Mouse (Mus musculus): ENCODE results near the gene Scn8a. TPM values are rescaled to one million over a fixed set of nuclear protein-coding genes. Genes with fewer than 3 reads are reported as not detected.

Gene Scn8a
- polyA plus RNA-seq, 1 experiment from 2014 or later, result 6.8 TPM

DNA sequence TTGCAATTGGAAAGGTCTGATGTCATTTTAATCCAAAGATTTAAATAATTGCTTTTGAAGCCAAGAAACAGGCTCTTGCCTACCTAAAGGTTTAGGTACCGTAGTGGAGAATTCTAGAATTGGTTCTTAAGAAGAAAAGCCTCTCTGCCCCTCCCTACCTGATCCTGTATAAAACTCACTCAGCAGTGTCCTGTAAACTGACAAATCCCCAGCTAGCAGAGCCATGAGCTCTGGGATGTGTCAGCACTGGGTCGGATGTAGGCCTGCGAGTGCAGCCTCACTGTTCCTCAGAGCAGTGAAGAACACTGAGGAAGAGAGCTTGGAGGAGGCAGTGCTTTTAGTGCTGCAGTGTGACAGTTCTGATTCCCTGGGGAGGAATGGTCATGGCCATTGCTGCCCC, 134.9 kb downstream of the Scn8a start:
- peaks cover 8% of the 10 kb centered on the region; the same call in 1 of the 2 replicates for H3K36me3 ChIP-seq (ENCODE audit: control insufficient read depth, insufficient read depth, low read length)

GRCm38 (mm10) chr15:101005717-101006116, 136.1 kb downstream of the Scn8a start:
- Histone ChIP-seq H3K27me3 (replicated peaks; ENCODE audit: control insufficient read depth, insufficient read depth, low read length) (no peaks in the 10 kb centered on the region), H3K9me3 (replicated peaks; ENCODE audit: control insufficient read depth, low read length) (no peaks in the 10 kb centered on the region), H3K4me3 (ENCODE audit: low read depth, low read length) (no peak overlapping the region), H3K36me3 (ENCODE audit: control insufficient read depth, insufficient read depth, low read length) (peaks cover 8% of the 10 kb centered on the region), H3K9ac (ENCODE audit: low read length) (no peak overlapping the region), H3K4me2 (ENCODE audit: low read length) (no peak overlapping the region), H3K27ac (ENCODE audit: low read depth, low read length) (no peak overlapping the region), H3K4me1 (ENCODE audit: control insufficient read depth, insufficient read depth, low read length) (peaks cover 5% of the 10 kb centered on the region)
- ATAC-seq (no peak), DNase-seq (ENCODE audit: low spot score) (no peak)
- 88% methylated on average over 8 of the region's 8 CpGs for WGBS

More for the DNA sequence above, 134.9 kb downstream of the Scn8a start:
- Histone ChIP-seq H3K9me3 (replicated peaks; ENCODE audit: control insufficient read depth, low read length) (no peaks in the 10 kb centered on the region), H3K4me3 (ENCODE audit: low read depth, low read length) (no peak overlapping the region), H3K27me3 (replicated peaks; ENCODE audit: control insufficient read depth, insufficient read depth, low read length) (no peaks in the 10 kb centered on the region), H3K4me1 (ENCODE audit: control insufficient read depth, insufficient read depth, low read length) (peaks cover 5% of the 10 kb centered on the region), H3K9ac (ENCODE audit: low read length) (no peak overlapping the region), H3K4me2 (ENCODE audit: low read length) (no peak overlapping the region), H3K27ac (ENCODE audit: low read depth, low read length) (no peak overlapping the region)
- no peak for DNase-seq (ENCODE audit: low spot score)
- no peak for ATAC-seq
- WGBS, result 40% methylated on average over 3 of the region's 3 CpGs

GRCm38 (mm10) chr15:101006251-101007040, 136.8 kb downstream of the Scn8a start:
- DNase-seq (ENCODE audit: low spot score), result peak; percentile 48

GRCm38 (mm10) chr15:101007236-101007635, 137.6 kb downstream of the Scn8a start:
- H3K9ac ChIP-seq (ENCODE audit: low read length), result no peak overlapping the region
- WGBS, result 76% methylated on average over 7 of the region's 7 CpGs
- H3K4me1 ChIP-seq (ENCODE audit: control insufficient read depth, insufficient read depth, low read length), result peaks cover 5% of the 10 kb centered on the region
- DNase-seq (ENCODE audit: low spot score) (no peak), ATAC-seq (no peak)
- H3K36me3 ChIP-seq (ENCODE audit: control insufficient read depth, insufficient read depth, low read length), result peaks cover 6% of the 10 kb centered on the region
- no peak overlapping the region for H3K4me3 ChIP-seq (ENCODE audit: low read depth, low read length)
- no peaks in the 10 kb centered on the region for H3K27me3 ChIP-seq (replicated peaks; ENCODE audit: control insufficient read depth, insufficient read depth, low read length)
- peak overlapping the region; percentile 43 for H3K4me2 ChIP-seq (ENCODE audit: low read length)
- no peaks in the 10 kb centered on the region for H3K9me3 ChIP-seq (replicated peaks; ENCODE audit: control insufficient read depth, low read length)
- H3K27ac ChIP-seq (ENCODE audit: low read depth, low read length), result no peak overlapping the region

More at GRCm38 (mm10) chr15:101006251-101007040, 136.8 kb downstream of the Scn8a start:
- Histone ChIP-seq H3K36me3 (ENCODE audit: control insufficient read depth, insufficient read depth, low read length) (peaks cover 8% of the 10 kb centered on the region), H3K4me2 (ENCODE audit: low read length) (peak overlapping the region; percentile 43), H3K27me3 (replicated peaks; ENCODE audit: control insufficient read depth, insufficient read depth, low read length) (no peaks in the 10 kb centered on the region), H3K4me3 (ENCODE audit: low read depth, low read length) (peak overlapping the region; percentile 17), H3K9me3 (replicated peaks; ENCODE audit: control insufficient read depth, low read length) (no peaks in the 10 kb centered on the region), H3K27ac (ENCODE audit: low read depth, low read length) (no peak overlapping the region), H3K9ac (ENCODE audit: low read length) (peak overlapping the region; percentile 25; the same call in 1 of the 2 replicates), H3K4me1 (ENCODE audit: control insufficient read depth, insufficient read depth, low read length) (peaks cover 5% of the 10 kb centered on the region)
- WGBS, result 15% methylated on average over 14 of the region's 15 CpGs
- ATAC-seq, result peak; percentile 76; the same call in 1 of the 2 replicates

GRCm38 (mm10) chr15:101008386-101009010, 138.8 kb downstream of the Scn8a start:
- WGBS, result 75% methylated on average over 14 of the region's 14 CpGs
- Histone ChIP-seq H3K4me1 (ENCODE audit: control insufficient read depth, insufficient read depth, low read length) (peaks cover 5% of the 10 kb centered on the region), H3K36me3 (ENCODE audit: control insufficient read depth, insufficient read depth, low read length) (peaks cover 8% of the 10 kb centered on the region), H3K4me2 (ENCODE audit: low read length) (no peak overlapping the region), H3K9ac (ENCODE audit: low read length) (no peak overlapping the region), H3K27me3 (replicated peaks; ENCODE audit: control insufficient read depth, insufficient read depth, low read length) (no peaks in the 10 kb centered on the region), H3K27ac (ENCODE audit: low read depth, low read length) (no peak overlapping the region), H3K9me3 (replicated peaks; ENCODE audit: control insufficient read depth, low read length) (no peaks in the 10 kb centered on the region), H3K4me3 (ENCODE audit: low read depth, low read length) (no peak overlapping the region)
- DNase-seq (ENCODE audit: low spot score) (peak; percentile 58), ATAC-seq (no peak; the same call in 1 of the 2 replicates)

- no peak overlapping the region for H3K4me3 ChIP-seq (ENCODE audit: low read depth, low read length)
- no peaks in the 10 kb centered on the region for H3K9me3 ChIP-seq (replicated peaks; ENCODE audit: control insufficient read depth, low read length)
- H3K27me3 ChIP-seq (replicated peaks; ENCODE audit: control insufficient read depth, insufficient read depth, low read length), result no peaks in the 10 kb centered on the region
- 94% methylated on average over 6 of the region's 6 CpGs for WGBS
- ATAC-seq (no peak), DNase-seq (ENCODE audit: low spot score) (no peak)
- no peak overlapping the region for H3K27ac ChIP-seq (ENCODE audit: low read depth, low read length)
- no peak overlapping the region for H3K4me2 ChIP-seq (ENCODE audit: low read length)
- peaks cover 5% of the 10 kb centered on the region for H3K4me1 ChIP-seq (ENCODE audit: control insufficient read depth, insufficient read depth, low read length)
- no peak overlapping the region for H3K9ac ChIP-seq (ENCODE audit: low read length)
- H3K36me3 ChIP-seq (ENCODE audit: control insufficient read depth, insufficient read depth, low read length), result peaks cover 27% of the 10 kb centered on the region
Observed at GRCm38 (mm10) chr15:101011352-101011751, 141.7 kb downstream of the Scn8a start.

GRCm38 (mm10) chr15:101028960-101029359, 159.3 kb downstream of the Scn8a start:
- Histone ChIP-seq H3K27ac (ENCODE audit: low read depth, low read length) (no peak overlapping the region), H3K9ac (ENCODE audit: low read length) (no peak overlapping the region), H3K4me1 (ENCODE audit: control insufficient read depth, insufficient read depth, low read length) (no peaks in the 10 kb centered on the region), H3K36me3 (ENCODE audit: control insufficient read depth, insufficient read depth, low read length) (peaks cover 13% of the 10 kb centered on the region), H3K9me3 (replicated peaks; ENCODE audit: control insufficient read depth, low read length) (no peaks in the 10 kb centered on the region), H3K4me2 (ENCODE audit: low read length) (no peak overlapping the region), H3K27me3 (replicated peaks; ENCODE audit: control insufficient read depth, insufficient read depth, low read length) (no peaks in the 10 kb centered on the region), H3K4me3 (ENCODE audit: low read depth, low read length) (no peak overlapping the region)
- ATAC-seq (no peak), DNase-seq (ENCODE audit: low spot score) (no peak)
- WGBS, result 63% methylated on average over 2 of the region's 2 CpGs

- Histone ChIP-seq H3K4me3 (ENCODE audit: low read depth, low read length) (no peak overlapping the region), H3K27me3 (replicated peaks; ENCODE audit: control insufficient read depth, insufficient read depth, low read length) (peaks cover 9% of the 10 kb centered on the region), H3K4me2 (ENCODE audit: low read length) (no peak overlapping the region), H3K36me3 (ENCODE audit: control insufficient read depth, insufficient read depth, low read length) (peaks cover 29% of the 10 kb centered on the region), H3K9ac (ENCODE audit: low read length) (no peak overlapping the region), H3K27ac (ENCODE audit: low read depth, low read length) (no peak overlapping the region), H3K9me3 (replicated peaks; ENCODE audit: control insufficient read depth, low read length) (no peaks in the 10 kb centered on the region), H3K4me1 (ENCODE audit: control insufficient read depth, insufficient read depth, low read length) (no peaks in the 10 kb centered on the region)
- ATAC-seq, result no peak
- no peak for DNase-seq (ENCODE audit: low spot score)
- 60% methylated on average over 17 of the region's 17 CpGs for WGBS
Observed at GRCm38 (mm10) chr15:101039651-101040050, 170.0 kb downstream of the Scn8a start.

GRCm38 (mm10) chr15:101041966-101042365, 172.3 kb downstream of the Scn8a start:
- Histone ChIP-seq H3K9me3 (replicated peaks; ENCODE audit: control insufficient read depth, low read length) (no peaks in the 10 kb centered on the region), H3K4me3 (ENCODE audit: low read depth, low read length) (no peak overlapping the region), H3K4me2 (ENCODE audit: low read length) (no peak overlapping the region), H3K4me1 (ENCODE audit: control insufficient read depth, insufficient read depth, low read length) (peaks cover 5% of the 10 kb centered on the region), H3K36me3 (ENCODE audit: control insufficient read depth, insufficient read depth, low read length) (peaks cover 12% of the 10 kb centered on the region), H3K9ac (ENCODE audit: low read length) (no peak overlapping the region), H3K27ac (ENCODE audit: low read depth, low read length) (no peak overlapping the region), H3K27me3 (replicated peaks; ENCODE audit: control insufficient read depth, insufficient read depth, low read length) (peaks cover 32% of the 10 kb centered on the region)
- 76% methylated on average over 6 of the region's 6 CpGs for WGBS
- ATAC-seq (no peak), DNase-seq (ENCODE audit: low spot score) (no peak)
